Mouse (Mus musculus) heart, adult 8-10 months (tissue): ENCODE results near the gene Naf1. TPM values are rescaled to one million over a fixed set of nuclear protein-coding genes. Genes with fewer than 3 reads are reported as not detected.
A peak's percentile ranks its signal among the peaks of the same experiment; 100 is the strongest.

Source experiments
- DNase-seq: peaks from one replicate; pipeline ENCODE4 v3.0.0; 2022; ENCODE audit warnings: low spot score
- total RNA-seq, 4 experiments: library from RNA; stranded (reverse); gene quantifications; 2 replicates each; pipeline ENCODE4 v1.2.4; 2022

The Naf1 gene
- total RNA-seq: 1 to 10 TPM; 4.6 to 5.4 (median 4.9) TPM

DNA sequence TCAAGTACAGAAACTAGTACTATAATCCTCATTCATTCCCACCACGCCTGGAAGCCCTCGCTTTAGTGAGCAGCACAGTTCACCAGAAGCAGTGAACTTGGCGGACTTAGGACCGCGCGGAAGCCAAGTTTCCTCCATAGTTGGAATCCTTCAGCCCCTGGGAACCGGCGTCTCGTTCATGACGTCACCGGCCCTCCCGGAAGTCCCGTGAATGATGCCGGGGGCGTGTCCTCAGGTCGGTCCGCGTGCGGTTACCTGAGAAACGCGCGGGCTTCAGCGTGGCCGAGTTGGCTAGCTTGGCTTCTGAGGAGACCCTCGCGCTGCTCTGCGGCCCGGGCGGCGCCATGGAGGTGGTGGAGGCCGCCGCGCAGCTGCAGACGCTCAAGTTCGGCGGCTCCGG lies at the start of gene Naf1:
TSS of gene Naf1 (plus strand) at position 195 of the 400 bp plus-strand sequence.
- DNase-seq: peak; percentile 94

DNA sequence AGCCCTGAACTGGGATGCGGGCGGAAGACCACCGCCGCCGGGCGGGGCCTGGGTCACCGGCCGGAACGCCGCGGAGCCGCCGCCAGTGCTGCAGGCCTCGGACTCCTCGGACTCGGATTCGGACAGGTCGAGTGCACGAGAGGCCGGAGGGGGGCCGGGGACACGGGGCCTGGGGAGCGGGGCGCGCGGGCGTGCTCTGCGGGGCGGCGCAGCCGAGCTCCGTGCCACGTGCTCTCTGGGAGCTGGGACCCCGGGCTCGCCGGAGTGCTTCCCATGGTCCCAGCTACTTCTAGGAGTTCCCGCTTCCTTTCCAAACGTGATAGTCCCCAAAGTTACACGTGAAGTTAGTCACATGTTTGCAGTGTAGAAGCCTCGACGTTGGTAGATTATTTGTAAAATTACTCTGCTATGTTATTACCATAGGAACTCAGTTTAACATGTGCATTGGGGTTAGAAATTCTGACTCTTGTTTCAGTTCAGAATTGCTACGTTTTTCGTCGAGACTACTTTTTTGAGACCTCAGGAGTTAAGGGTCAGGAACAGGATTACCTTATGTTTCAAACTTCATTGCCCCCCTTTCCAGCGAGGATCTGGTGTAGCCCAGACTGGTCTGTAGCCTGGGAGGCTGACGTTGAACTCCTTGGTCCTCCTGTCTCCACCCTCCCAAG lies 1.0 kb downstream of the Naf1 start:
- peak; percentile 8 for DNase-seq

DNA sequence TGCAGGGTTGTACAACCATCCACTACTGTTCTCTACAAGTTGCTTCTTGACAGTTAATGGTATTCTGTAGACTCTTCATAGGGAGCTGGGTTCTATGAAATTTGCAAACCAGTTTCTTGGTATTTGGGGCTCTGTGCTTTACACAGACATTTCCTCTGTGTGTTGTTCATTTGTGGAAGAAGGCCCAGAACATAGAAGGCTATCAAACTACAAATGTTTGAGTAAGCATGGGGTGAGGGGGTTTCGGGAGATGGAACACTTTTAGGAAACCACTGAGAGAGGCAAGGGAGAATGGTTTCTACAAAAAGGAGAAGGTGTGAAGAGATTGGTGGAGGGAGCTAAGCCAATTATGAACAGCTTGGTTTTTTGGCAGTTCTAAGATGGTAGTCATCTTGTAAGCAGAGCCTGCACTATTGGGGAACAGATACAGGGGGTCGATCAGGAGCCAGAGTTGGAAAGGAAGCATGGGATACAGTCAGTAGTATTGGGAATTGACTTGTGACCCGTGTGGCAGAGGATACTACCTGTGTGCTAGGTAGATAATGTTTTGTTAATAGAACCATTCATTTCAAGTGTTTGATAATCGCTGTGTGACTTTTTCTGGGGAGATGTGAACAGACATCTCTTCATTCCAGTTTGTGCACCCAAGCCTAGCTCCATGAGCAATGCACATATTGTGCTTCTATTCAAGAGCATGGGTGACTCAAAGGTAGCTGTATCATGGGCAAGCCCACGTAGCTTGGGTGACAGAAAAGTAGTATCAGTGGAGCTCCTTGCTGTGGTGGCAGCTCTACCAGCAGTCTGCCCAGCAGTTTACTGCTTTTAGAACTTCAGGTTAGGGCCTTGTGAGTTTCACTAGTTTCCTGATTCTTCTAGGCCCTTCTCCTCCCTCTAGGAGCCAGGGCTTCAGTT lies 1.8 kb downstream of the Naf1 start:
- DNase-seq: no peak

DNA sequence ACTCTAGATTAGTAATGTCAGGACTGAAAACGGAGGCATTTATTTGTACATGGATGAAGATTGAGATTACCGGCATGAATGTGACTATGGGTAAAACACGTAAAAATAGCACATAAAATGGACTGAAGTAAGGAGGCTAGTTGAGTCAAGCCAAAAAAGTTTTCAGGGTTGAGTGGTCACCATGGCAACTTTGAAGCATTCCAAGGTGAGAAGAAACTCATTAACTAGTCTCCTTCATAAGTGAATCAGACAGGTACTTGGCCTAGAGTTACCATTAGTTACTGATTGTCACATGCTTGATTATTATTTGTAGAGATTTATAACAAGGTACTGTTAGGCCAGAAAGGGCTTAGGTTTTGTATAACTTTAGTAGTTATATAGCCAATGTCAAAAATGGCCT lies 3.7 kb downstream of the Naf1 start:
- no peak for DNase-seq

DNA sequence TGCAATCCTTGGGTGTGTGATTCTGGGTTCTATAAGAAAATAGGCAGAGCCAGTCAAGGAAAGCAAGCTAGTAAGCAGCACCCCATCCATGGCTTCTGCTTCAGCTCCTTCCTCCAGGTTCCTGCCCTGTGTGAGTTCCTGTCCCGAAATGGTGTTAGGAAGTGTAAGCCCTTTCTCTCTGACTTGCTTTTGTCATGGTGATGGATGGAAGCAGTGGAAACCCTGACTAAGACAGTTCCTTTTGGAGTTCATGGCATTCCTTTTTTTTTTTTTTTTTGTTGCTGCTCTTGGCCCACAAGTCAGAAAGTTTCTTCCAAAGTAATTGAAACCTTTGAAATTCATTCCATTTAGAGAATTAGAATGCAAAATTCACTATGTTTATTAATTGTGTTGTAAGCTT lies 5.1 kb downstream of the Naf1 start:
- DNase-seq: no peak

DNA sequence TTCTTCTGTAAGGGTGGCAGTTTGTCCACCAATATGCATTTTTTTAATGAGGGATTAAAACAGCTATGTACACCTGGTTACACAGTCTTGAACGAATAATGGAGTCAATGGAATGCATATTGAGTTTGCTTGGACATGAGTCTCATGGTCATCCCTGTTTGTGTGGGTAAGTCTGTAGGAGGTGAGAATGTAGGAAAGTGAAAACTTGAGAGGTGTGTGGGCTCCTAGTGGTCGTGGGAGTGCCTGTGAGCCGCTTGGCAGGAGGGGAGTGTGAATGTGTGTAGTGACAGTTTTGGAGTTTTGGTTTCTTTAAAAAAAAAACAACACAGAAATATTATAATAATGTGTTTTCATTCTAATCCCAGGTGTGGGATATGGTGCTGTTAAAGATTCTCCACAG lies 7.7 kb downstream of the Naf1 start:
- no peak for DNase-seq

DNA sequence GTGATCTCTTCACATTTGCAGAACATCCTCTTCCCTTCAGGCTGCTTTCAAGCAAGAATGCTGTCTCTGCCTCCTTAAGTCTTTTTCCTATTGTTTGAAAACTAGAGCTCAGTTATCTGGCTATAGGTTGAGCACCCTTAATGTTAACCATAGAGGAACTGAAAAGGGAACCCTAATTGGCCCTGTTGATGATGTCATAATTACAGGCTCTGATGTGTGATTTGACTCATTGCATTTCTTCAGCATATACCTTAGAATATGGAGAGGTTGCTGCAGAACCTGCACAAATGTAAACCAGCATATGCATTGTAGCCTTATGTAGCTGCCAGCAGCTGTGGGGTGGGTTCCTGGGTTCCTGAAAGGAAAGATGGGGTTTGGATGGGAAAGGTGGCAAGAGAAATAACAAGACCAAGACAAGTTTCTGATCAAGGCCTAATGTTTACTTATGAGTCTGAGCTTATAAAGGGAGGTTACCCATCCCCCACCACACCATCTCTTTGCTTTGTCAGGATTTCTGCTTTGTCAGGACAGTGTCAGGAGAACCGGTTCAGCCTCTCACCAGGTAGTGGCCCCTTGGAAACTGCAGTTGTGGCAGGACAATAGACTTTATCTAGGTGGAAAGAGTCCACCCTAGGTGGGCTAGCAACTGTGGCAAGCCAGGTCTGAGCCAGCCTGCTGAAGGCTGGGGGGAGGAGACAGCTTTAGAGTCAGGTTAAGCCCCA lies 9.4 kb downstream of the Naf1 start:
- no peak for DNase-seq

DNA sequence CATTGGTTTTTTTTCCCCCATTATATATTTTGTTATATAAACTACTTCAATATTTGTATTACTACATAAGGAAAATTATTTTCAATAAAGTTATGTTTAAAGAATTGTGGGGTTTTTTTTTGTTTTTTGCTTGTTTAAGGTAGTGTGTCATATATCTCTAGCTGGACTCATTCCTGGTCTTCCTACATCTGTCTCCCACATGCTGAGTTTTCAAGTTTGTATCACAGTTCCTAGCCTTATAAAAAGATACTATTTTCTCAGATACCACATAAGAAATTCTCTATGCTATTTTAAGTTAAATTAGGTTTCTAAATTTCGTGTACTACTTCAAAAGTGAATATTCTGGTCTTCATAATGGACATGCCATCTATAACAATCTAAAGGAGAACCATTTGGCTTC lies 23.8 kb downstream of the Naf1 start:
- no peak for DNase-seq

DNA sequence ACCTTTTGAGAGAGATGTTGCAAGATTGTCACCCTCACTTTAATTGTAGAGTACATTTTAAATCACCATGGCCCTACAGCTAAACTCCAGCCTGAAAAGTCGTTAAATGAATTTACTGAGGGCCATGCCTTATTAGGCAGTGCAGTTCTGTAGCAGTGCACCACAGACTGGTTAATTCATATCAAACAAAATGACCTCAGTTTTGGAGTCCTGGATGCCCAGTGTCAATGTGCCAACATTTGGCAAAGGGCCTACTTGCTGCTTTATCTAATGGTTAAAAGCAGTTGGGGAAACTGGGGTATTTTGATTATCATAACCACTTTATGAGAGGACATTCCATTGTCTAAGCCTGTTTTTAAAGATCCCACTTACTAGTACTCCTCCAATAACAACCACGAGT lies 31.9 kb downstream of the Naf1 start:
- no peak for DNase-seq

DNA sequence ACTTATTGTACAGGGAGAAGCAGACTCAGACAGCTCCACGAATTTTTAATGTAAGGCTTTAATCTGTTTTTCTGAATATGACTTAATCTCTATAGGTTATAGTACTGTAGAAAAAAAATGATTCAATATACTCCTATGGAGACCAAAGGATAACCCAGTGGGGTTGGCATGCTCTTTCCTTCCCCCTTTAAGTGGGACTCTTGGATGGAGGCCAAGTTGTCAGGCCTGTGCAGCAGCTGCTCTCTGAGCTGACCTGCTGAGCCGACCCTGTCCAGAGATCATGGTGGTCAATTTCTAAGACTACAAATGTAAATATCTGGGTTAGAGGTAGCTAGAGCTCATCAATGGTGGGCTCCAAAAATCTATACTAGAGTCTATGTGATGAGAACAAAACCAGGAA lies 45.0 kb downstream of the Naf1 start:
- no peak for DNase-seq

DNA sequence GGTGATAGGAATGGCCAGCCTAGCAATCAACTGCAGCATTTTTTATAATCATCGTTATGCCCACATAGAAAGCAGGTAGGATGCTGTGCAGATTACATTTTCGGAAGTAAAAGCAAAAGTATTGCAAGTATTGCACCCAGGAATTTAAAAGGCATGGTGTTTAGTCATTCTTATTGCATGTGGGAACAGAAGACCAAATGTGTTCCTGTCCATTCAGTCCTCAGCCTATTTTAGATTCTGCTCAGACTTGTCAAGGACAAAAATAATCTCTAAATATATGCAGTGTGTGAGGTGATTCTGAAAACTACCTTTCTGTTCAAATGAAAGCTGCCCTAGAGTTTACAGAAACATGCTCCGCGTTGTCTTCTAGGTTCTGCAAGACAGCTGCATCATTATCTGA lies 45.5 kb downstream of the Naf1 start:
- no peak for DNase-seq

DNA sequence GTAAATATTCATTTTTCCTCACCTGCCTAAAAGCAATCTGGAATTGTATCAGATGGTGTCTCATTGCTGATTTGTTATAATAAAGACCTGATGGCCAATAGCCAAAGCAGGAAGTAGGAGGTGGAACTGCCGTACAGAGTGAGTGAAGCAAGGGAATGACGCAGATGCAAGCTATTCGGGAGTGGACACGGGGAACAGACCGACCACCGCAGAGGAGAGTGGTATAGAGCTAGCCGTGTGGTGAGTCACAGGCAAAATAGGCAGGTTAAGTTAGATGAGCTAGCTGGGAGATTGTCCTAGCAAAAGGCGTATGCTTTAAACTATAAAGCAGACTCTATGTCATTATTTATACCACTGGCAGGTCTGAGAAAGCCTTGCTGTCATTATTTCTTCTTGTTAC lies 46.1 kb downstream of the Naf1 start:
- no peak for DNase-seq

DNA sequence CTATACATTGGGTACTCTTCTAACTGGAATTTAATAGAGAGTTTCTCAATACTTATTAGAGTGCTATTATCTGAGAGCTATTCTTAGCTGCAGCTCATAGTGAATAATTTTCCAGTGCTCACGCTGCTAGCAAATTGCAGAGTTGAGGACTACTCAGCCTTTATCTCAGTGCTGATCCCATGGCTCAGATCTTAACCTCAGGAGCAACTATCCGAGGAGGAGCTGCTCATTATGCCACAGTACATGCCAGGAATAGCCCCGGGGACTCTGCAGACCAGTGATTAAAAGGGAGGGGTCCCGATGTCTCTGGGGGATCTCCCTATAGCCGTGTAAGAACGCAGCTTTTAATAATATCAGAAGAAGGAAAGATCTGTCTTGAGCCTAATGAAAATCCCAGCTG lies 50.7 kb downstream of the Naf1 start:
- DNase-seq: no peak

DNA sequence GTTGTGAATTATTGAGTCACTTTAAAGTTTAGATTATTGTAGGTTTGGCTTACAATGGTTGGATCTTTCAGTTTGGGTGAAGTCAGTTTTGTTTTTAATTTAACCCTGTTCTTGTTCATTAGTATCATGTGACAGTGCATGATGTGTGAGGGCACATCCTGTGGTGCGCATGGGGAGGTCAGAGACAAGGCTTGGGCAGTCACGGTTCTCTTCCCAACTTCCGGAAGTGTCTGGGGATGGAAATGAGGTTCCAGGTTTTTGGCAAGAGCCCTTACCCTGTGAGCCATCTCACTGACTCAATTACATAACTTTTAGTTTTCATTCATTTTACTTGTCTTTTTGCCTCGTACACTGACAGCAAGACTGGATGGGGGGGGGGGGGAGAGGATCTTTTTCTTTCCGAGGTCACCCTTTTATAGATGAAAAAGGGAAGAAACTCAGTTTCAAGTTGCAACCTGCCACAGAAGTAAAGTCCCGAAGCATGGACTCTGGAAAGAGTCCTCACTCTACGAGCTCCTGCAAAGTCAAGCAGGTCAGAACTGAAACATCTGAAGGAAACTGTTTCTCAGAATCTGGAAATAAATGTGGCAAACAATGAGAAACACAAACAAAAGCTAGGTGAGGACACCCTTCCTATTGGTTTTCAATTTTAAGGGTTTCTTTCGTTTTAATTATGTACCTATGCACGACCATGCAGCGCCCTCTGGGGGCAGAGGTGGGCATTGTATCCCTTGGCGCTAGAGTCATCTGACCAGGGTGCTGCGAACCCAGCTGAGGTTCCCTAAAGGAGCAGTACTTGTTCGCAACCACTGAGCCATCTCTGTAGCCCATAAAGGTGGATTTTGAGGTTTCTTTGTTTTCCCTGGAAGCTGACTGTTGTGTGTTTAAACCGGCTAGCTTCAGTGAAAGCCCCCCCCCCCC lies 53.9 kb downstream of the Naf1 start:
- peak; percentile 7 for DNase-seq

DNA sequence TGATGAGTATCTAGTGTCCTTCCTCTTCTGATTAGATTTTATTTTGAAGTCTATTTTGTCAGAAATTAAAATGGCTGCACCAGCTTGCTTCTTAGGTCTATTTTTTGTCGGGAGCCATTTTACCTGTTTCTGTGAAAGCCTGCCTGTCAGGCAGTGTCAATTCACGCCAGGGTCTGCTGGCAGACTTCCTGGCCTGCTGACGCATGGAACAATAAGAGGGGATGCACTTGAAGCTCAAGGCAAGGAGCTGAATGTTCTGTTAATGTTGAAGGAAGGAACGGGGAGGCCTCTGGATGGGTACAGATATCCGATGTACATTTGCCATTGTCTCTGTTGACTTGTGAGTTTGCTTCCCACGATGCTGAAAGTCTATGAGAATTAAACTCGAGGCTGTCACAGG lies 56.0 kb downstream of the Naf1 start:
- no peak for DNase-seq

DNA sequence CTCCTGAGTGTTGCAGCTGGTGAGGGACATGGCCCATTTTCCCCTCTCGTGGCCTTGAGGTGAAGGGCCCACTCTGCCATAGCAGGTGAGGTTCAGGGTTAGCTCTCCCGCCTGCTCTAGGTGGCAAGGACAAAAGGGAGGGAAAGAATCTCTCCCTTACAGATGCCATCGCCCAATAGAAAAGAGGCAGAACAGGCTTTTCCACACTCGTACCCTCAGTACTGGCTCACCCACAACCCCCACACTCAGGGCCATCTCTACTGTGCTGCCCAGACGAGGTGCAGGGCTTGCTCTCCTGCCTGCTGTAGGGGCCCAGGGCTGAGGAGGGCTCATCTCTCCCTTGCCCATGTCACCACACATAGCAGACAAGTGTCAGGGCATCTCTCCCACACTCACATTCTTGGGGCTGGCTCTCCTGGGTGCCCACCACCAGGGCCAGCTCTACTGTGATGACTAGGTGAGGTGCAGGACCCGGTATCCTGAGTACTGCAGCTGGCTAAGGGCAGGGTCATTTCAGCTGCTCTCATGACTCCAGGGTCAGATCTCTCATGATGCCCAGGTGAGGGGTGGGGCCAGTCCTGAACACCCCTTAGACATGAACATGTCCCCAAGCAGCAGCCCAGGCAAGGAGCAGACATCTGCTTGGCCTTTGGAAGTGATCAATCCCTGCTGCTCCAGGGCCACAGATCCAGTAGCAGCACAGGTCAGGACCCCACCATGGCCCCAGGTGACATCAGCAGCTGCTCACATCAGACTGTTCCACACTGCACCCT lies 57.9 kb downstream of the Naf1 start:
- DNase-seq: no peak

DNA sequence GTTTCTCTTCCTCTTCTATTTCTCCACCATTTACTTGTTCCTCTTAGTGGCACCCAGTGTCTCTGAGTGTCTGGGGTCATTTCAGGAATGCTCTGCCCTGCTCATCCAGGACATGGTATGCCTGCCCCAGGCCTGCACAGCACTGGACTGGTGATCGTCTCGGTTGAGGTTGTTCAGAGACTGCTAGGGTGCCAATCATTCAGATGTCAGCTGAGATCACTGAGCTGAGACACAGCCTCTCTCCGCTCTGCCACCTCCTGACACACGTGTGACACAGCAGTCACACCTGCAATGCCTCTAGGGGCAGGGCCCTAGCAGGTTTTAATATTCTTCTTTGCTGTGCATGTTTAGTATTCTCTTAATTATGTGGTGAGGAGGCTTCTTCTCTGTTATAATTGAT lies 58.5 kb downstream of the Naf1 start:
- no peak for DNase-seq

DNA sequence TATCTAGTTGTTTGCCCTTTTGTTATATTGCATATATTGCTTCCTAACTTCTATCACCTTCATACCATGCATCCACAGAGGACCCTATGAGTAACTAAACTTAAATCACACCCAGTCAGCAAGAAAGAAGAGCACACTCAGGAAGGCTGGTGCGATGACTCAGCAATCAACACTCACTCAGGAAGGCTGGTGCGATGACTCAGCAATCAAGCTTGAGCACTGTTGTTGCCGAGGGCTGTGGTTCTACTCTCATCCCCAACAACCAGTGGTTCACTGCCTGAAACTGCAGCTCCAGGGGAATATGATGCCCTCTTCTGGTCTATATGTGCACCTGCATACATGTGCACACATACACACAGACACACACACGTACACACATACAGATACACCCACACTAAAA lies 73.7 kb downstream of the Naf1 start:
- DNase-seq: no peak

DNA sequence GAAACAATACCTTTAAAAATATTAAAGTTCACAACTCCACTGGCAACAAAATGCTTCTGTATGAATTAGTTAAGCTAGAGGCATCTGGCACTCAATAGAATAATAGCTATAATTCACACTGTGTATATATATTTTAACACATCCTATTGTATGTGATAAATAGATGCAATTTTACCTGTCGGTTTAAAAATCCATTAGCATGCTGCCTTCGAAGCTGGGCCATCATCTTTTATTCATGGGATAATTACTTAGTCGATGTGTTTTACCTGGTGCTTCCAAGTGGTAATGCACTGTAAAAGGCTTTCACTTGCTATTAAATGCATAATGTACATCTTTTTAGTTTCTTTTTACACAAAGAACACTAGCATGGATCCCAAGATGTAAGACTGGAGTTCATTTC lies 76.2 kb downstream of the Naf1 start:
- DNase-seq: no peak
